Mouse (Mus musculus) kidney, adult 2 months (tissue): ENCODE data around the gene Abcg1. TPM values are rescaled to one million over a fixed set of nuclear protein-coding genes. Genes with fewer than 3 reads are reported as not detected.

Source experiments
- DNase-seq: peaks from one replicate; pipeline ENCODE4 v3.0.0; 2021
- H3K27ac ChIP-seq: fragments of 200-500 bp; 2 replicates; pipeline ENCODE4 v1.5.1; 2012; ENCODE audit warnings: low read depth, low read length, control low read depth, inconsistent platforms; ENCODE audit not compliant: insufficient read depth
- H3K27me3 ChIP-seq: fragments of 200-500 bp; replicated peaks from 2 replicates; pipeline ENCODE4 v1.6.1; 2012; ENCODE audit warnings: mild to moderate bottlenecking, moderate library complexity, low read length, inconsistent platforms; ENCODE audit not compliant: control insufficient read depth, insufficient read depth
- H3K36me3 ChIP-seq: fragments of 200-500 bp; 2 replicates; pipeline ENCODE4 v1.6.1; 2012; ENCODE audit warnings: mild to moderate bottlenecking, moderate library complexity, low read length, inconsistent platforms; ENCODE audit not compliant: control insufficient read depth, insufficient read depth
- H3K4me1 ChIP-seq: fragments of 200-500 bp; 2 replicates; pipeline ENCODE4 v1.6.1; 2011; ENCODE audit warnings: low read length; ENCODE audit not compliant: control insufficient read depth, insufficient read depth
- H3K4me3 ChIP-seq: fragments of 200-500 bp; 2 replicates; pipeline ENCODE4 v1.5.1; 2011; ENCODE audit warnings: mild to moderate bottlenecking, low read depth, low read length, control low read depth; ENCODE audit not compliant: insufficient read depth
- CTCF ChIP-seq: fragments of 200-500 bp; conservative IDR thresholded peaks from 2 replicates; pipeline ENCODE4 v1.5.1; 2011; ENCODE audit warnings: low read depth, mild to moderate bottlenecking, control low read depth, low read length, moderate library complexity, mixed read lengths; ENCODE audit not compliant: insufficient read depth, insufficient read length
- POLR2A ChIP-seq: fragments of 200-500 bp; IDR thresholded peaks from one replicate; pipeline ENCODE4 v1.6.1; 2011; ENCODE audit warnings: low read depth, low read length, control low read depth
- WGBS: fragments of 180-500 bp; shearing (Covaris S2); methylation state at CpG from one replicate; pipeline ENCODE4 v1.1.7; 2018; 5-methylcytosine and 5-hydroxymethylcytosine counted together
- polyA plus RNA-seq: library from polyadenylated mRNA; depleted of rRNA; stranded (reverse); fragments of >200 nt; gene quantifications from 2 replicates; pipeline ENCODE4 v1.2.3, GENCODE M21; 2012

Gene Abcg1
- polyA plus RNA-seq, 1 experiment, result 8.2 TPM

DNA sequence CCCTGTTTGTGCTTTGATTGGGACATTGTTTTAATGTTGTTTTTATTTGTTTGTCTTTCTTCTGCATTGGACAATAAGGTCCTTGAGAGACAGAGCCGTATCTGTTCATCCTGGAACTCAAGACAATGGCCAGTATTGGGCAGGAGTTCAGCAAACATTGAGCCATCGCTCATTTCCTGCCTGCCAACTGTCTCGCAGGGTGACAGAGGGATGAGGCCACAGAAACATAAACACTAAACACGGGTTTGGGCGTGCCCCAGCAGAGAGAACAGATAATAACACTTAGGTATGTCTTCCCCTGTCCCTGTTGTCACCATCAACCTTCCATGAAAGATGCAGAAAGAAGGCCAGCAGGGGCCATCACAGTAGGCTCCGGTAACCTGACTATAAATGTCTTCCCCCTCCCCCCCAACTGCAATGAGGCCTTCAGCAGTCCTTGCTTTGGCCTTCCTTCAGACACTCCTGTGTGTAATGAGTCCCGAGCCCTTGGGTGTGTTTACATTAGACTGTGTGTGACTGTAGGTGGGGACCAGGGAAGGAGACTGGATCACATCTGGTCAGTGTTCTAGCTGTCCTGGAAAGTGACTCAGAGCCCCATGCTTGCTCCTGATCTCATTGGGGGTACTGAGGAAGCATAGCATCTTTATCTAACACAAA is 33.2 kb upstream of the Abcg1 start:
- Histone ChIP-seq H3K27ac (no peak overlapping the region), H3K36me3 (no peaks in the 10 kb centered on the region), H3K27me3 (no peaks in the 10 kb centered on the region), H3K4me1 (no peaks in the 10 kb centered on the region), H3K4me3 (no peak overlapping the region)
- DNase-seq, result no peak
- TF ChIP-seq CTCF (no peak), POLR2A (no peak)
- 74% methylated on average over 7 of the region's 7 CpGs for WGBS

DNA sequence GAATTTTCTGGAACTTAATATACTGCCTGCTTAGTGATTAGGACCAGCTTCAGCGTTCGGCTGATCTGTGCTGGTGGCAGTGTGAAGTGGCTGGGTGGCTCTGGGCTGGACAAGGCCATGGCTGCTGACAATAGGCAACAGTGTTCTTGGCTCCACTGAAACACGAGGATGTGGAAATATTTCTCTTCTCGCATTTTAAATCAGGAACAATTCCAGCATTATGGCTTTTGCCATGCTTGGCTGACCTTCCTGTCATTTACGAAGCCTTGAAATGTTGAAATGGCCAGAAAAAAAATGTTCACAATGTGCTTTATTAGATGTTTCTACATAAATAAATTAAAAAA is 32.7 kb upstream of the Abcg1 start:
- Histone ChIP-seq H3K27ac (no peak overlapping the region), H3K36me3 (no peaks in the 10 kb centered on the region), H3K27me3 (no peaks in the 10 kb centered on the region), H3K4me3 (no peak overlapping the region), H3K4me1 (no peaks in the 10 kb centered on the region)
- TF ChIP-seq POLR2A (no peak), CTCF (no peak)
- DNase-seq, result no peak
- WGBS, result 53% methylated on average over 5 of the region's 5 CpGs

DNA sequence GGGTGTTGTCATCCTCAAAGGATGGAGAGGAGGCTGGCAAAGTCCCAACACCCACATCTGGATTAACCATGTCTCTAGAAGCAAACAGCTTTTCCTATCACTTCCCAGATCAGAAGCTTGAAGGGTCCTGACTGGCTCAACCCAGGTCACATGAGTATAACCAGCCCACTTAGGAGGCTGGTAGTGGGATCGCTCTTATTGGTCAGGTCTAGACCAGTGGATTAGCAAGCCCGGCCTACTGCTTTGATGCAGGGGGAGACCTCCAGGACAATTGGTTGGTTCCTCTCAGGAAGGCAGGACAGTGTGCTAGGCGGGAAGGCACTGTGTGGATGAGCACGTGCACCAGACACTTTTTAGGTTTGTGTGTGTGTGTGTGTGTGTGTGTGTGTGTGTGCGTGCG is 30.5 kb upstream of the Abcg1 start:
- no peak for TF ChIP-seq CTCF
- no peak for TF ChIP-seq POLR2A
- Histone ChIP-seq H3K27ac (no peak overlapping the region), H3K4me3 (no peak overlapping the region), H3K27me3 (no peaks in the 10 kb centered on the region), H3K36me3 (no peaks in the 10 kb centered on the region), H3K4me1 (no peaks in the 10 kb centered on the region)
- no peak for DNase-seq
- WGBS, result 90% methylated on average over 6 of the region's 6 CpGs

DNA sequence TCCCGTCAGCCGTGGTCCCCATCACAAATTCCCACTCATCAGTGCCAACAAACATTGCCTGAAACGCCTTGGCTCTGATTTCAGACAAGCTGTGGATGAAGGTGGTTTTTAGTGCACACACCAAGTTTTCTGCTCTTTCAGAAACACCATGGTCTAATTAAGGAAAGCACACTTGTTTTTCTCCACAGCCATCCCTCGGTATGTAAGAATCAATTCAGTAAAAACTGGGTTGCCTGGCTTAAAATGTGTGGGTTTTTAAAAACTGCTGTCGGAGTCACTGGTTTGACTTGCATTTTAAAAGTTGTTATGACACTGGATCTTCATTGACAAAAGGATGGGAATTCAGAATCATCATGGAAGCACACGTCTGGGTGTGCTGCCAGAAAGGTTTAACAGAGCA is 29.8 kb upstream of the Abcg1 start:
- H3K4me3 ChIP-seq, result no peak overlapping the region
- 86% methylated on average over 6 of the region's 6 CpGs for WGBS
- DNase-seq, result no peak
- no peaks in the 10 kb centered on the region for H3K4me1 ChIP-seq
- H3K27ac ChIP-seq, result no peak overlapping the region
- H3K36me3 ChIP-seq, result no peaks in the 10 kb centered on the region
- no peak for TF ChIP-seq CTCF
- no peak for TF ChIP-seq POLR2A
- H3K27me3 ChIP-seq, result no peaks in the 10 kb centered on the region

DNA sequence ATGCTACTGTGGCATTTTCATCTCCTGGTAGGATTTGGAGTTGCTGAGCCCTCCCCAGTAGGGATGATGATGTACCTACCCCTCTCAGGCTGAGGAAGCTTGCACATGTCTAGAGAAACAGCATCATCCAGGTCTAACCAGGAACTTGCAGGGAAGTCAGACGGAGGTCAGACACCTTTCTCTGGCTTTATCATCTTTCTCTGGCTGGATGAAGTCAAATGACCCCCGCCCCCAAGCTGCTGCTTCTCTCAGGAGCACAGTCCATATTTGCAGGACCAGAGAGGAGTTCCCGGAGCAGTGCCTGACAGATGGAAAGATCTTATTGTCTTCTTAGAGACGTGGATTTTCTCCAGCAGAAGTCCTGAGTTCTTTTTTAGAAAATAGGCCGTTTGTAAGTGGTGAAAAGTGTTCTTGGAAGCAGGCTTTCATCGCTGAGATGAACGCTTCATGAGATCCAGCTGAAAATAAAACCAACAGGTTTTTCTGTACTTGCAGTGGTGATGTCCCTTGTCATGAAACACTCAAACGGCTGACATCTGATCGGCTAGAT is 28.6 kb upstream of the Abcg1 start:
- no peak for TF ChIP-seq POLR2A
- no peak for TF ChIP-seq CTCF
- WGBS, result 69% methylated on average over 9 of the region's 9 CpGs
- H3K27ac ChIP-seq, result no peak overlapping the region

DNA sequence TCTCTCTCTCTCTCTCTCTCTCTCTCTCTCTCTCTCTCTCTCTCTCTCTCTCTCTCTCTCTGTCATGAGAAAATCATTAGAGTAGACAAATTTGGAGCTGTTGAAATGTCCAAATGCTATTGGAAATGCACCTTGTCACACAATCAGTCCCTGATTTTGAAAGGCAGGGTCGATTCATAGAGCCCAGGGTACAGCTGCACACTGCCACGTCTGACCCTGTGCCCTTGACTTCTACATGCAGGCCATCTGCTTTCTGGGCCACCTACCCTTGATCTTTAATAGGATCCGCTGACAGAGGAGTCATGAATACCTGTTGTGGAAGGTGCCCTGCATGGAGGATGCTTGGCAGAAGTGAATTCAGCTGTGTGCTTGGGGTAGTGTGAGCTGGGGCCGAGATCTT is 28.1 kb upstream of the Abcg1 start:
- H3K4me1 ChIP-seq, result no peaks in the 10 kb centered on the region
- no peak for TF ChIP-seq CTCF
- TF ChIP-seq POLR2A, result no peak
- DNase-seq, result no peak
- no peaks in the 10 kb centered on the region for H3K27me3 ChIP-seq
- H3K4me3 ChIP-seq, result no peak overlapping the region
- H3K36me3 ChIP-seq, result no peaks in the 10 kb centered on the region
- WGBS, result 80% methylated on average over 4 of the region's 4 CpGs
- no peak overlapping the region for H3K27ac ChIP-seq

More for the DNA sequence above, 28.6 kb upstream of the Abcg1 start:
- no peak overlapping the region for H3K4me3 ChIP-seq
- no peaks in the 10 kb centered on the region for H3K4me1 ChIP-seq
- H3K27me3 ChIP-seq, result no peaks in the 10 kb centered on the region
- no peak for DNase-seq
- H3K36me3 ChIP-seq, result no peaks in the 10 kb centered on the region

DNA sequence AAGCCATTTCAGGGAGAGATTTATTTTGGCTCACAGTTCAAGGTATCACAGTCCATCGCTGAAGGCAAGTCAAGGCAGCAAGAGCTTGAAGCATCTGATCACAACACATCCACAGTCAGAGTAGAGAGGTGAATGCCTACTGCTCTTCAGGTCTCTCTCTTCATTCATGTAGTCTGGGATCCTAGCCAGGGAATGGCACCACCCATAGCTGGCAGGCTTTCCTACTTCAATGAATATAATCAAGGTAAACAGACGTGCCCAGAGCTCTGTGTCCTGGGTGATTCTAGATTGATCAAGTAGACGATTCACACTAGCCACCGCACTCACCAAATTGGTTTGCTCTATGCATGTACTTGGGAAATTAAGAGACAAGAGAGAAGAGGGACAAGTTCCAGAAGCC is 25.1 kb upstream of the Abcg1 start:
- no peaks in the 10 kb centered on the region for H3K36me3 ChIP-seq
- H3K4me3 ChIP-seq, result no peak overlapping the region
- H3K27me3 ChIP-seq, result no peaks in the 10 kb centered on the region
- WGBS, result 78% methylated on average over 4 of the region's 4 CpGs
- H3K27ac ChIP-seq, result no peak overlapping the region
- H3K4me1 ChIP-seq, result no peaks in the 10 kb centered on the region
- DNase-seq, result no peak
- TF ChIP-seq POLR2A (no peak), CTCF (no peak)
